Mouse (Mus musculus) embryonic fibroblast, embryonic 13.5 days (primary cell): ENCODE measurements around the gene Zfp784.

Experiments used
- CTCF ChIP-seq: IDR thresholded peaks from 2 replicates; pipeline ENCODE4 v1.5.1; 2011; ENCODE audit warnings: mild to moderate bottlenecking, control low read depth, low read length, moderate library complexity, borderline replicate concordance; ENCODE audit not compliant: insufficient read depth
- POLR2A ChIP-seq: IDR thresholded peaks from 2 replicates; pipeline ENCODE4 v1.6.1; 2011; ENCODE audit warnings: low read depth, mild to moderate bottlenecking, control low read depth, low read length, moderate library complexity

- TF ChIP-seq POLR2A (no peak), CTCF (no peak)
These were observed 9.1 kb upstream of the Zfp784 start for GRCm38 (mm10) chr7:5047313-5047712.
